Mouse (Mus musculus) liver, adult 2 months (tissue): ENCODE results near the gene Fis1.

Source experiments
- CTCF ChIP-seq: fragments of 200-500 bp; IDR thresholded peaks from 2 replicates; pipeline ENCODE4 v1.5.1; 2011; ENCODE audit warnings: low read depth, low read length, control low read depth
- POLR2A ChIP-seq: fragments of 200-500 bp; IDR thresholded peaks from 2 replicates; pipeline ENCODE4 v1.6.1; 2011; ENCODE audit warnings: low read length, control low read depth; ENCODE audit not compliant: insufficient read depth; ENCODE audit errors: extremely low read depth

DNA sequence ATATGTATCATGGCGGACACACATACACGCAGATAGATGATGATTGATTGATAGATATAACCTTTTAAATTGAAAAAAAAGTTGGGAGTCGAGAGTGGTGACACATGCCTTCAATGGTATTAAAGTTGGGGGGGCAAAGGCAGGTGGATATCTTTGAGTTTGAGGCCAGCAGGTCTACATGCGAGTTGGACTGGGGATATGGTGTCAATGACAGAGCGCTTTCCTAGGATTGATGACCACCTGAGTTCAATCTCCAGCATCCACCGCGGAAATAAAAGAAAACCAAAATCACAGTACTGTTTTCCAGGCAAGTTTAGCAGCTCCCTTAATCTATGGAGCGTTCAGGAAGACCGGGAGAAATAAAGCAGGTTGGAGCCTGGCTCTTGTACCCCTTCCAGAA lies 45.5 kb upstream of the Fis1 start:
- no peak for TF ChIP-seq CTCF
- TF ChIP-seq POLR2A = no peak
